Mouse (Mus musculus): ENCODE measurements around the gene Tex35.

DNA sequence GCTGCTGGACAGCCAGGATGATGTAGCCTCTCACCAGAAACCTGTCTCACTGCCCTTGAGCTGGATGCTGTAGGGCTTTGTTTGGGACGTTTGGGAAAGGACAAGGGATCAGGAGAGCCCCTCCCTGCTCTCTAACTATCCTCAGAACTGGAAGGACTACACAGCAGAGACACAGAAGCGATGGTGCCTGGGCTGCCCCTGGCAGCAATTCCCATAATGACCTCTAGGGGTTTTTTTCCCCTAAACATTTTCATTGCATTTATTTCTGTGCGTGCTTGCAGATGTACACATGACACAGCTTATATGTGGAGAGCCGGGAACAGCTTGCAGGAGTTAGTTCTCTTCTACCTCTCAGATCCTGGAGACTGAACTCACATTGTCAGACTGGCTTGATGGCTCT is 16.3 kb downstream of the Tex35 start:
- no peak for TF ChIP-seq POLR2A (IDR thresholded peaks at IDR 0.05; ENCODE audit: low read depth, low read length)
- no peak for TF ChIP-seq CTCF (IDR thresholded peaks at IDR 0.05; ENCODE audit: extremely low read depth, insufficient read depth, insufficient read length, insufficient replicate concordance)
